Comparison of ENCODE assay signal across 8 mouse cellular contexts in genomic region chr12:100186376-100186775, GRCm38 (mm10). TPM values are rescaled to one million over a fixed set of nuclear protein-coding genes. Genes with fewer than 3 reads are reported as not detected.
A peak's percentile ranks its signal among the peaks of the same experiment; 100 is the strongest.
DNase-seq lines count a peak whose midpoint lies in the region; ATAC-seq and TF ChIP-seq lines count a peak whose summit lies in the region.

No protein-coding gene starts in this region.

- peak; percentile 33 for DNase-seq in adrenal gland, postnatal 14 days
- no peak for DNase-seq in adrenal gland, postnatal 25 days
- peak; percentile 80 for DNase-seq in embryo, embryonic 10.5 days (ENCODE audit: low spot score)
- DNase-seq in hindbrain, postnatal 0 days (ENCODE audit: low spot score), result peak; percentile 63

- peak overlapping the region; percentile 93 for H3K9ac ChIP-seq in hindbrain, postnatal 0 days (replicated peaks; ENCODE audit: low read length)
- H3K9ac ChIP-seq in lung, embryonic 15.5 days, result peak overlapping the region; percentile 71
- peak overlapping the region; percentile 93 for H3K9ac ChIP-seq in stomach, embryonic 16.5 days (ENCODE audit: low read length)

- peak overlapping the region; percentile 90 for H3K4me3 ChIP-seq in E14TG2a.4 (replicated peaks; ENCODE audit: low read length)
- H3K4me3 ChIP-seq in hindbrain, postnatal 0 days (ENCODE audit: low read length), result peak overlapping the region; percentile 63
- H3K4me3 ChIP-seq in lung, embryonic 15.5 days, result peak overlapping the region; percentile 58
- H3K4me3 ChIP-seq in stomach, embryonic 16.5 days (replicated peaks; ENCODE audit: low read length), result peak overlapping the region; percentile 78

- no peaks in the 10 kb centered on the region for H3K27me3 ChIP-seq in E14TG2a.4 (ENCODE audit: insufficient read depth, low read length)
- no peaks in the 10 kb centered on the region for H3K27me3 ChIP-seq in hindbrain, postnatal 0 days (ENCODE audit: insufficient read depth, low read length)
- no peaks in the 10 kb centered on the region for H3K27me3 ChIP-seq in lung, embryonic 15.5 days
- no peaks in the 10 kb centered on the region for H3K27me3 ChIP-seq in stomach, embryonic 16.5 days (ENCODE audit: control insufficient read depth, insufficient read depth, low read length)

- H3K4me2 ChIP-seq in hindbrain, postnatal 0 days (ENCODE audit: low read depth, low read length), result peak overlapping the region; percentile 93
- peak overlapping the region; percentile 88 for H3K4me2 ChIP-seq in lung, embryonic 15.5 days
- H3K4me2 ChIP-seq in stomach, embryonic 16.5 days (ENCODE audit: low read depth, low read length), result peak overlapping the region; percentile 83

- H3K9me3 ChIP-seq in E14TG2a.4 (ENCODE audit: low read length), result no peaks in the 10 kb centered on the region
- no peaks in the 10 kb centered on the region for H3K9me3 ChIP-seq in hindbrain, postnatal 0 days (ENCODE audit: low read length)
- H3K9me3 ChIP-seq in lung, embryonic 15.5 days, result no peaks in the 10 kb centered on the region
- peaks cover 5% of the 10 kb centered on the region; the same call in 1 of the 2 replicates for H3K9me3 ChIP-seq in stomach, embryonic 16.5 days (replicated peaks; ENCODE audit: control insufficient read depth, low read length)

- peak overlapping the region; percentile 100 for H3K27ac ChIP-seq in hindbrain, postnatal 0 days
- H3K27ac ChIP-seq in lung, embryonic 15.5 days, result peak overlapping the region; percentile 98
- peak overlapping the region; percentile 100 for H3K27ac ChIP-seq in stomach, embryonic 16.5 days (ENCODE audit: low read length)

- H3K36me3 ChIP-seq in E14TG2a.4 (ENCODE audit: insufficient read depth, low read length), result no peaks in the 10 kb centered on the region
- no peaks in the 10 kb centered on the region for H3K36me3 ChIP-seq in hindbrain, postnatal 0 days (ENCODE audit: insufficient read depth, low read length)
- H3K36me3 ChIP-seq in lung, embryonic 15.5 days, result no peaks in the 10 kb centered on the region
- no peaks in the 10 kb centered on the region for H3K36me3 ChIP-seq in stomach, embryonic 16.5 days (ENCODE audit: control insufficient read depth, insufficient read depth, low read length)

- peaks cover 57% of the 10 kb centered on the region for H3K4me1 ChIP-seq in E14TG2a.4 (replicated peaks; ENCODE audit: low read depth, low read length)
- no peaks in the 10 kb centered on the region; the same call in 1 of the 2 replicates for H3K4me1 ChIP-seq in hindbrain, postnatal 0 days (ENCODE audit: insufficient read depth, low read length)
- peaks cover 16% of the 10 kb centered on the region for H3K4me1 ChIP-seq in lung, embryonic 15.5 days
- peaks cover 14% of the 10 kb centered on the region; the same call in 1 of the 2 replicates for H3K4me1 ChIP-seq in stomach, embryonic 16.5 days (ENCODE audit: control insufficient read depth, insufficient read depth, low read length)

- TF ChIP-seq CTCF in E14TG2a.4 (conservative IDR thresholded peaks at IDR 0.05; ENCODE audit: low read length), result no peak
- TF ChIP-seq CTCF in hindbrain, postnatal 0 days (IDR thresholded peaks at IDR 0.05; ENCODE audit: low read depth), result no peak

- ATAC-seq in hindbrain, postnatal 0 days, result no peak
- ATAC-seq in lung, embryonic 15.5 days (ENCODE audit: borderline replicate concordance, extremely low read depth, low FRiP score, low TSS enrichment), result no peak
- no peak for ATAC-seq in stomach, embryonic 16.5 days (ENCODE audit: insufficient read depth, low FRiP score)
- no peak for ATAC-seq in megakaryocyte progenitor cell, adult 5-6 weeks (replicated peaks; ENCODE audit: poor library complexity)

- 2% methylated on average over 6 of the region's 6 CpGs for WGBS in hindbrain, postnatal 0 days
- WGBS in lung, embryonic 15.5 days, result 9% methylated on average over 6 of the region's 6 CpGs
- WGBS in stomach, embryonic 16.5 days, result 2% methylated on average over 6 of the region's 6 CpGs

RNA-seq across cellular contexts. Expression of gene Calm1, which starts 12.9 kb away (rescaled TPM):
- total RNA-seq in adrenal gland, postnatal 14 days (2021), result 432 and 438 TPM in 2 replicates
- total RNA-seq in adrenal gland, postnatal 25 days (2021), result 302 and 339 TPM in 2 replicates
- total RNA-seq in hindbrain, postnatal 0 days (2014; rRNA removed), result 1,139 and 1,416 TPM in 2 replicates
- 4,078 and 4,190 TPM in 2 replicates for polyA plus RNA-seq in hindbrain, postnatal 0 days (2015; fragmentation: Nextera tagmentation; extraction: Ambion mirVana)
- polyA plus RNA-seq in lung, embryonic 15.5 days (2015; fragmentation: Nextera tagmentation; extraction: Ambion mirVana), result 1,739 and 1,769 TPM in 2 replicates
- polyA plus RNA-seq in stomach, embryonic 16.5 days (2015; fragmentation: Nextera tagmentation; extraction: Ambion mirVana), result 1,641 and 1,693 TPM in 2 replicates
- total RNA-seq in megakaryocyte progenitor cell, adult 5-6 weeks (2015), result 340 and 447 TPM in 2 replicates
- total RNA-seq in megakaryocyte progenitor cell, adult 5-6 weeks (2017), result 536 and 549 TPM in 2 replicates

RNA-seq across cellular contexts. Expression of gene Nrde2, which starts 26.9 kb away (rescaled TPM):
- 13.3 and 16.7 TPM in 2 replicates for total RNA-seq in adrenal gland, postnatal 14 days (2021)
- 15.7 and 24.2 TPM in 2 replicates for total RNA-seq in adrenal gland, postnatal 25 days (2021)
- total RNA-seq in hindbrain, postnatal 0 days (2014; rRNA removed), result 20.2 and 20.5 TPM in 2 replicates
- polyA plus RNA-seq in hindbrain, postnatal 0 days (2015; fragmentation: Nextera tagmentation; extraction: Ambion mirVana), result 11.8 and 13.6 TPM in 2 replicates
- 13.2 and 14.7 TPM in 2 replicates for polyA plus RNA-seq in lung, embryonic 15.5 days (2015; fragmentation: Nextera tagmentation; extraction: Ambion mirVana)
- polyA plus RNA-seq in stomach, embryonic 16.5 days (2015; fragmentation: Nextera tagmentation; extraction: Ambion mirVana), result 9.2 and 11.1 TPM in 2 replicates
- 5.9 and 6.5 TPM in 2 replicates for total RNA-seq in megakaryocyte progenitor cell, adult 5-6 weeks (2015)
- 24.0 and 29.9 TPM in 2 replicates for total RNA-seq in megakaryocyte progenitor cell, adult 5-6 weeks (2017)
